Mouse (Mus musculus): ENCODE data around the gene Tram2. TPM values are rescaled to one million over a fixed set of nuclear protein-coding genes. Genes with fewer than 3 reads are reported as not detected.

The Tram2 gene
- total RNA-seq (2021) = 10 to 100 TPM; 10.6 to 19.5 TPM
- long read RNA-seq, experiment 1, full-length matches to known transcripts = 5 of 7 reads
- long read RNA-seq, experiment 1, partial matches to known transcripts = 1 of 7 reads
- long read RNA-seq, experiment 1, other reads (novel, unspliced or antisense) = 1 of 7 reads
- long read RNA-seq, experiment 2, full-length matches to known transcripts = 4 of 8 reads
- long read RNA-seq, experiment 2, partial matches to known transcripts = 0 of 8 reads
- long read RNA-seq, experiment 2, other reads (novel, unspliced or antisense) = 4 of 8 reads

GRCm38 (mm10) chr1:21079217-21079773 is at the start of gene Tram2:
Gene Tram2 (minus strand): TSS chr1:21079229.
- peak; percentile 99 for DNase-seq

- no peak for DNase-seq
Observed at GRCm38 (mm10) chr1:21124713-21125336, 45.8 kb upstream of the Tram2 start.

DNA sequence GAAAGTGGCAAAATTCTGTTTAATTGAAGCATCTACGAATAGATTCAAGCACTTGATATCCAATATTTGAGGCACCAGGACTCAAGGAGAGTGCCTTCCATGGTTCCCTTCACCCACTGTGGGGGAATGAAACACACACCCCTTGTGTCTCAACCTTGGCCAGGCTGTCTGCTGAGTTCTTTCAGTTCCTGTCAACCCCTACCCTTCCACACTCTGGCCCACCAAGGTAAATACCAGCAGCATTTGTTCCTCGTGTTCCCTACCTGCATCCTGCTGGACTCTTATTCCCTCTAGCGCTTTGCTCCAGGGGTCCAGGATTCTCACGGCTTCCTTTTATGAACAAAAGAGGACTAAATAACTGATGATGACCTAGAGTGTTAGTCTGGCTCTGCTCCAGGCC is 24.8 kb upstream of the Tram2 start:
- DNase-seq = no peak

- peak; percentile 64 for DNase-seq
Observed at GRCm38 (mm10) chr1:21101221-21102006, 22.4 kb upstream of the Tram2 start.

GRCm38 (mm10) chr1:21100726-21101125 is 21.7 kb upstream of the Tram2 start:
- no peak for DNase-seq

GRCm38 (mm10) chr1:21097001-21097989 is 18.3 kb upstream of the Tram2 start:
- DNase-seq = no peak

- no peak for DNase-seq
Observed at GRCm38 (mm10) chr1:21094644-21095215, 15.7 kb upstream of the Tram2 start.

- DNase-seq = no peak
Observed at GRCm38 (mm10) chr1:21089661-21090117, 10.7 kb upstream of the Tram2 start.

GRCm38 (mm10) chr1:21086291-21086690 is 7.3 kb upstream of the Tram2 start:
- no peak for DNase-seq

DNA sequence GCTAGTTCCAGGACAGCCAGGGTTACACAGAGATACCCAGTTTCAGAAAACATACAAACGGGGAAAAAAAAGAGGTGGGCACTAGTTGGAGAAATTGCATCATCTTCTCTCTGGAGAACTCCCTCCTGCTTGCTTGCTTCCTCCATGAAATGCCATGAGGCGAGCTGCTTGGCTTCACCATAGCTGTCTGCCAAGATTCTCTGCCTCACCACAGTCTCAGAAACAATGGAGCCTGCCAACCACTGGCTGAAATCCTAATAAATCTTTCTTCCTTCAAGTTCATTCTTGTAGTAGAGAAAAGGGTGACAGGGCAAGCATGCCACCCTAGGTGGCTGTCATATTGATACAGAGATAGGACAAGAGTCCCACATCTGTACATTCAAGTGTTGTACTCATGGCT is 5.6 kb upstream of the Tram2 start:
- no peak for DNase-seq

GRCm38 (mm10) chr1:21080362-21080761 is 1.3 kb upstream of the Tram2 start:
- DNase-seq = no peak

GRCm38 (mm10) chr1:21078481-21079214 is 381 bp downstream of the Tram2 start:
- no peak for DNase-seq

DNA sequence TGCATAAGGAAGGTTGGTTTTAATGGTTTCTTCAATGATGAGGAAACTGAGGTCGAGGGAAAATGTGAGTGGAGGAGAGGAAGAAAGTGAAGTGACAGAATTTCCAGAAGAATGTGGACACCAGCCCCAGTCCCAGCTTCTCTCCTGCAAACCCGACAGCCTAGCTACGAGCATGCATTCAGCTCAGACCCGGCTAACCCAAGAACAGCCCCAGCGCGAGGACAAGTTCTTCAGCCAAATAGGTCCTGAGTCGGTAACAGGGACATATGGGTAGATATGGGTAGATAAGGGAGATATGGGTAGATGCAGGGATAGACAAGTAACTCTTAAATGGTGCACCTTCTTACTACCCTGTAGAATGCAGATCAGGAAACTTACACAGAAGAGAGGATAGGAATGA is 1.4 kb downstream of the Tram2 start:
- no peak for DNase-seq

DNA sequence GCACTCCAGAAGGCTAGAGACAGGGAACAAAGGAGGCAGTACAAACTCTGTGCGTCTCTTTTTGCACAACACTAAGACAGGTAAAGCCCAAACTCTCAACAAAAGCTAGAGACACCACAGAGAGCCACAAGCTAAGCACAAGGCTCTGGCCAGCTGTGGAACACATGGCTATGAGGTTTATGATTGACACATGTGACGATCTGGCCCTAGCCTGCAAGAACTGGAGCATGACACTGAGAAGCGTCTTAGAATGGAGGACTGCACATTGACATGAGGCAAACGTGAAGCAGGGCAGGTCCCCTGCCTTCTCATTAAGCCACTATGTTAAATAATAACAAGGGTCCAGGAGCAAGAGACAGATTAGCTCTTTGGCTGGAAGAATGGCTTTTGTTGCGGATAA is 1.8 kb downstream of the Tram2 start:
- no peak for DNase-seq

- no peak for DNase-seq
Observed at GRCm38 (mm10) chr1:21075986-21076495, 3.0 kb downstream of the Tram2 start.

DNA sequence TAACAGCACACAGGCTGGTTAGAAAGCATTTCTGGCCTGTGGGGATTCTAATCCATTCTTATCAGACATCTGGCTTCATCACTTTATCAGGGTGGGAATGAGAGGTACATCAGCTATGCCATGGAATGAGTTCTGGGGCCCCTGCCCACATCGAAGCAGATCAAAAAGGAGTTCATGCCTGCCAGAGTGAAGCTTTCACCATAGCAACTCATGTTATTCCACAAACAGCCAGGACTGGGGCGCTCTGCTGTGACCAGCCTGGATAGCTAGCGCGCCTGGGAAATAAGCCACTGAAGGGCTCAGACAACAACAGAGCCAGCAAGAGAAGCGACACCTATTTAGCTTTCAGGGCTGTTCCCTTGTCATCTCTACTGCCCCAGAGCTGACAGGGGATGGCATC is 4.8 kb downstream of the Tram2 start:
- no peak for DNase-seq

GRCm38 (mm10) chr1:21072875-21073444 is 6.1 kb downstream of the Tram2 start:
- DNase-seq = no peak

DNA sequence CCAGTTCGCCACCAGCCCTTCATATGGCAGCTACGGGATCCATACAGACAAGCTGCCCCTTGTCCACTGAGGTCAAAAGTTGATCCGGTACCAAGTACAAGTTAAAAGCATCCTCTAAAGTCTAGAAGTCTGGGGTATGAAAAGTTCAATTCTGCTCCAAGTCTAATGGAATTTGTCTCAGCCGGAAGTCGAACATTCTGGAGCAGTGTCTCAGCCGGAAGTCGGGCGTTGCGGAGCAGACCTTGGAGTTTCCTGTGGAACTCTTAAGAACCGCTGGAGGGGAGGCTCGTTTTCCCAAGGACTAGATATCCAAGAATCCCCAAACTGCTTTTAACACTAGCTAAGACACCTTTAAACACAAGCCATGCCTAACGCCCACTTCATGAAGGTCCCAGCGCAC is 8.4 kb downstream of the Tram2 start:
- DNase-seq = no peak

- DNase-seq = no peak
Observed at GRCm38 (mm10) chr1:21069830-21070522, 9.1 kb downstream of the Tram2 start.

All from gastrocnemius, postnatal 10 days (tissue).